Mouse (Mus musculus) kidney, postnatal 36 days (tissue): ENCODE data around the gene Lsm5.

Source experiments
- DNase-seq, 2 experiments: peaks; one replicate each; pipeline ENCODE4 v3.0.0; 2021 to 2022; ENCODE audit warnings: mixed read lengths in 2 of 2

Gene Lsm5

DNA sequence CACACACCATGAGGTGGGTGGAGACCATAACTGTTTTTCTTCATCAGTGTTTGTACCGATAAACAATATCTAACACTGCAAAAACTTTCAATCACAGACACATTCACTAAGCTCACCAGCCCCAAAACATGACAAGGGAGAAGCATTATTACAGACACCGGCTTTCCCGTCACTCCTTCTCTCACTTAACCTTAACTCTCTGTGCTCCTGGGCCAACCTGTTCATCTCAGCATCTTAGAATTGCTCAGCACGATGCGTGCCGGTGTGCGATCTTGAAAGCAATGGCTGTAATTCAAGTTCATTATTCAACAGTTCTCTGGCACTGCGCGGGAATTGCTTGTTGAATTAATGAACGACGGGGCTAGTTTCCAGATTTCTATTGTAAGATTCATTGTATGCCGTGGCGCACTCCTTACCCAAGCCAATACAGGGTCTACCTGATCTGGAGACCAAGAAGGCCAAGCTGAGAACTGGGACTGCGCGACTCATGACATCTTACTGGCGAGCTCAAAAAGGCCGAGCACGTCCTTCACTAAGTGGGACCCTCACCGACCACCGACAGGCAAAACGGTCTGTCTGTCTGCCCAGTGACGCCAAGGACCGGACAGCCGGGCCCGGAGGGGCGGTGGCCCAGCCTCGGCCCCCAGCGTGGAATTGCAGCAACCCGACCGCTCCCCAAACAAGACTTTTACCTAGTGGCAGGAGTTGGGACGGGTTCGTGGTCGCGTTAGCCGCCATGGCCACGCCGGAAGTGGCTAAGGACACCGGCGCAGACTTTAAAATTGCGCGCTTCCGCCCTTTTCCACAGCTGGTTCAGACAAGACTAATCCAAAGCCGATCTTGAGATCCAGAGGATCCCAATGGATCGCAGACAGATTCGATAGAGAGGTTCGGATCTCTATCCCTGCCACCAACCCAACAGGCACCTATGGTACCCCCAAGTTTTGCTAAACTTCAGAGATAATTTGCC lies at the start of gene Lsm5:
Gene Lsm5, minus strand, starts transcription at position 780 of the 970 bp plus-strand sequence.
- DNase-seq: peak; percentile 91 to 92

DNA sequence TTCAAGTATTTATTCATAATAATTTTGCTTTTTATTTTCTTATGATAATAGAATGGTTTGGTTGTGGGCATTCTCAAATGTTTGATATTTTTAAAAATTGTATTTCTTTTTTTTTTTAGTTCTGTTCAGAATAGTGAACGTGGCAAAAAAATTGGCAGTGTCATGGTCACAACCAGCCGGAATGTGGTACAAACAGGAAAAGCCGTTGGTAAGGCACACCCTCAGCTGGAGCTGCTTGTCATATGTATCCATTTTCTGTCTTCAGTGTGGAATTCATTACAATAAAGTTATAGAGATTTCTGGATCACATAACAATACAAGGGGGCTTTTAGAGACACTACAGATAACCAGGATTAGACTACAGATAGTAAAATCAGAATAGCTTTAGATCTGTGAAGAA lies 49.2 kb upstream of the Lsm5 start:
- DNase-seq: no peak

DNA sequence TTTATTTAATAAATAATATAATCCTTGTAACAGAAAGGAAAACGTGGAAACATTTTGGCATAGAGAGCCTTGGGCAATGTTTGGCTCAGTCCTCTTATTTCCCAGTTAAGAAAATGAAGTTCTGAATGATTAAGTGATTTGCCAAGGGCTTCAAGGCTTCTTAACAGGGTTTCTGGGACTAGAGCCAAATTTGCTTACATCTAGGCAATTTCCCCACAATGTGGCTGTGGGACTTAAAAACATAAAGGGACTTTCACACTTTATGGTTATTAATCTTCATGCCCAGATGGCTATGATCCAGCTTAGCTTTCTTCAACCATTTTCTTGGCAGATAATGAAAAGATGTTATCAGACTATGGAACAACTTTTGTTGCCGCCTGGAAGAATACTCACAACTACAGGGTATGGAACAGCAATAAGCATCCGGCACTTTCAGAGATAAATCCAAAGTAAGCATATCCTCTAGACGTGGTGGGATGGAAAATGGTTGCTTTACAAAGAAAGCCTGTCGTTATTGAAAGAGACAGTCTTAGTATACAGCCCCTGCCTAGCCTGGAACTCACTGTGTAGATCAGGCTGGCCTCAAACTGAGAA lies 41.5 kb upstream of the Lsm5 start:
- DNase-seq: peak in 1 of 2 experiments; percentile 6

DNA sequence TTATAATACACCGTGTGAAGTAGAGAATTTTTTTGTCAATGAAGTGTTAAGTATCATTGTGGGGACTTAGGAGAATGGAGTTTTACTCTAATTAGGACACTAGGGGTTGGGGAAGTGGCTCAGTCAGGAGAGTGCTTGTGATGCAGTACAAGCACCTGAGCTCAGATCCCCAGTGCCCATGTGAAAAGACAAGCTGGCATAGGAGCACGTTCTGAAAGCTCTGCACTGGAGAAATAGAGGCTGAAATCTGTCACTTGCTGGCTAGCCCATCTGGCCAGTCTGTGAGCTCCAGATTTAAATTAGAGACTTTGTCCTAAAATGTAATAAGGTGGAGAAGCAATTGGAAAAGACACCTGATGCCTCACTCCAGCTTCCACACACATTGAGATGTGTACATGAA lies 28.0 kb upstream of the Lsm5 start:
- no peak for DNase-seq

DNA sequence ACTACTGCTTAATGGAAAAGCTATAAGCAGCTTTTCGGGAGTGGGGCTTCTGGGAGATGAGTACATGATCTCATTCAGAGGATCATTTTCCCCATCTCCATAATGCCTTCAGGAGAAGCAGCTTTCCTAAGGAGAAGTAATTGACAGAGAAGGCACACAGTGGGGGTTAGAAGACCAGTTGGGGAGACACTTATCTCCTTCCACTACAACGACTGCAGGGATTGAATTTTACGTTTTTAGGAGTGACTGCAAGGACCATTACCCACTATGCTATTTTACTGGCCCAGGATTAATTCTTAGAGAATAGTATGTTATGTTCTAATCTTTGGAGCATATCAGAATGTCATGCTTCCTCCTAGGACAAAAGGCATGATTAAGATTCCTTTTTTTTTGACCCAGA lies 16.4 kb upstream of the Lsm5 start:
- no peak for DNase-seq

DNA sequence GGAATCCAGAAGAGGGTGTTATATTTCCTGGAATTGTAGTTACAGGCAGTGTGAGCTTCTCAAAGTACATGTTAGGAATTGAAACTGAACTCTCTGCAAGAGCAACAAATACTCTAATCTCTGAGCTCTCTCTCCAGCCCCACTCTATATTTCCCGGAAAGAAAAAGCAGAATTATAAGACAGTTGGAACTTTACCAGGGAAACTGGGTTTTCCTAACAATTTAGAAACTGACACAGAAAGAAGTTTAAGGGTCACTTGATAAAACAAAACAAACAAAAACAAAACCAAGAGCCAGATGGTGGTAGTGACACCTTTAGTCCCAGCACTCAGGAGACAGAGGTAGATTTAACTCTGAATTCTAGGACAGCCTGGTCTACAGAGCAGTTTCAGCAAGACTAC lies 14.6 kb upstream of the Lsm5 start:
- no peak for DNase-seq

DNA sequence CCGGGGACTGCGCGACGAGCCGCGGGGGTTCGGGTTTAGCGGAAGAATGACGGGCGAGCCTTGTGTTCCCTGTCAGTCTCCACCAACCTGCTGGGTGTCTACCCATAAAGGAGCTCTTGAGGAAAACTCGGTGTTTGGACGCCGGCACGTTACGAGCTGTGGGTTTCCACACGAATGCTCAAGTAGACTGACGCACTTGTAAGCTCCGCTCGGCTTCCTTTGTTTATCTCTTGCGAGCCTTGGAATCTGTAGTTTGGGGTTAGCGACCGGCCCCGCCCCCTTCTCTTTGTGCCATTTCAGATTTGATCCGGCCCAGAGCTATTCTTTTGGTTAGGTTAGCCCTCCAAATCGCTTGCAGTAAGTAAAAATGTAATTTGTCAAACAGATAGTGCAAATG lies 10.8 kb upstream of the Lsm5 start:
- peak; percentile 32 to 72 for DNase-seq

DNA sequence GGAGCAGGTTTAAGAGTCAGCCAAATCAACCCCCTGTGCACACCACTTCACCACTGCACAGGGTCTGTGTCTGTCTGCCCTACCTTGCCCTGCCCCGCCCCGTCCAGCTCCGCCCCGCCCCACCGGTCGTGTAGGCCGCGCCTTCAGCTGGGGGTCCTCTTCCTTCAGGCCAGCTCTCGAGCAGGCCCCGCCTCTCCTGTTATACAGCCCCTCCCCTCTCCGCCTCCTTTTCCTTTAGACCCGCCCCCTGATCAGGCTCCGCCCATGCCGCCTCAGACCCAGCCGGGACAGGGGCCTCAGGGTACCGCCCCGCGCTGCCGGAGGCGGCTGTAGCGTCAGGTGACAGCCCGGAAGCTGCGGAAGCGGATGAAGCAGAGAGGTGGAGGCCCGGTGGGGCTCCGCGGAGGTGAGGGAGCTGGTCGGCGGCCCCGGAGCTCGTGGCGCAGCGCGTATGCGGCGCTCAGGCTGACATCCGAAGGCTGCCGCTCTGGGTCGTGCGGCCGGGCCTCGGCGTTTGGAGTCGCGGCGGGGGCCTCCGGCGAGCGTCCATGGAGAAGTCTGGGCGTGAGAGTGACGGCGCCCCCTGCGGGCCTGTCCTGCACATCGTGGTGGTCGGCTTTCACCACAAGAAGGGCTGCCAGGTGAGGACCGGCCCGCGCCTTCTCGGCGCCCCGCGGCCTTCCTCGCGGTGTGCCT lies 10.2 kb upstream of the Lsm5 start, which contains the start of gene Avl9:
Gene Avl9, plus strand, starts transcription at position 326 of the 696 bp plus-strand sequence.
- DNase-seq: peak; percentile 99

DNA sequence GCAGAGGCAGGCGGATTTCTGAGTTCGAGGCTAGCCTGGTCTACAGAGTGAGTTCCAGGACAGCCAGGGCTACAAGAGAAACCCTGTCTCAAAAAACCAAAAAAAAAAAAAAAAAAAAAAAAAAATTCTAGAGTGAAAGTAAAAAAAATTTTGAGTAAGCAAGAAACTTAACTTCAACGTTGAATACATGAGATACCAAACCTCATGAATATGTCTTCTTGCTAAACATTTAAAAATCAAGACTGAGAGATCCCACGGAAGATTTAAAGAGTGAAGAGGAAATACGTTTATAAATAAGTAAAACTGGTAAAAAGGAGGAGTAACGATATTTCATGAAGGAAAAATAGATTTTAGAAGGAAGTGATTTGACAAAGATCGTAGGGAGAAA lies 9.7 kb upstream of the Lsm5 start:
- no peak for DNase-seq

DNA sequence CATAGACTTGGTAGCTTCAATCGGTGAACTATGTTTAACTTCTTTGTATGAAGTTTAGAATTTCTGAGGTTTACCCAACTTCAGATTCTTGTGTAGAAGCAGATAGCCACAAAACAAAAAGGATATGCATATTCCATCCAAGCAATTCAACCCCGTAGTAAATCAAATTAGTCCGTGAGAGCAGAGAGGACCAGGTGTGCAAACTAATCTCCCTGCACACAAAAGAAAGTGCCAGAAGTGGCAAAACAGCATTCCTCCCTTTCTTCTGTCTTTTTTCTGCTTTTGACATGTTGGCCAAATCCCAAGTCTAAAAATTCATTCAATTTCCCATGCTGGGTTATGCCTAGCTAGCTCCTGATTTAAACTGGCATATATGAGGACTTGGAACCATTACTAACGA lies 12.1 kb downstream of the Lsm5 start:
- DNase-seq: no peak

DNA sequence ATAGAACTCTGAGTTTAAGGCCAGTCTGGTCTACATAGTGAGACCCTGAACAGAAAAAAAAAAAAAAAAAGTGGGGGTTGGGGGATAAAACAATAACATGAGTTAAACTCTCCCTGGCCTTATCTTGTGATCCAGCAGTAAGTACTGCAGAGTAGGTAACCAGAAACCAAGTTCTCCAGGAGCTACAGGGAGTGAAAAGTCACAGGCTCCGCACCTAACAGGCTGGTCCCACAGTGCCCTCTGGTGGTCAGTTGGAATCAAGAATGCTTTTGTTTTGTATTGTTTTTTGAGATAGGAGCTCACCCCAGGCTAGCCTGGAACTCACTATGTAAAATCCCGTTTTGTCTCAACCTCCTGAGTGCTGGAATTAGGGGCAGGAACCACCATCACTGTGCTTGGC lies 13.3 kb downstream of the Lsm5 start:
- DNase-seq: peak; percentile 67 to 88

DNA sequence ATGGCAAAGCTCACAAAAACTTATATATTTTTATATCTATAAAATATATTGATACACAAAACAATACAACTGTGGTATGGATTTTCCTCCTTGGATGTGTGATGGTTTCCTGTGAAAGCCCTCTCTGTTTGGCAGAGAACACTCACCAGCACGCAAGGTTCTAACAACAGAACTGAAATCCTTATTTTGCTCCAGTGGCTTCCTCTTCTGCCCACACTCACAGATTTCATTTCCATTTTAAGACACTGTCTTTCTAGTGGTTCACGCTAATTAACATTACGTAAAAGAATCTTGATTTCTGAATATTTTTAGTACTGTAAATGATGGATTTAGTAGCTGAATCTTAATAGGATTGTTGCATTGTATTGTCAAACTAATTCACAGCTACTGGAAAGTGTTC lies 16.3 kb downstream of the Lsm5 start:
- no peak for DNase-seq

DNA sequence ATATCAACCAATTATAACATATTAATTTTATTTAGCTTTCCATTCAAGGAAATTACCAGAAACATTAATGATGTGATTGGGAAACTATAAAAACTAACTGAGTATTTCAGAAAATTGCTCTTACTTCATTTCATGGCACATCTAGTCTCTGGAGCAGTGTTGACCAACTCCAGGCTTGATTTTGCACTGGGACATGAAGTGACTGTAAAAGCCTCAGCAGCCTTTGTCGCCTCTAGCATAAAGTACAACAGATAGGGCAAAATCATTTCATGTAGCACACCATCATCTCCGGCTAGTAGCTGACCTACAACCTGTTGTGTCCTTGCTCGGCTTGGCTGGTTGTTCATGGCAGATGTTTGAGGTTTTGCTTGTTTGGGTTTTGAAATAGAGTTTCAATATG lies 40.1 kb downstream of the Lsm5 start:
- no peak for DNase-seq

DNA sequence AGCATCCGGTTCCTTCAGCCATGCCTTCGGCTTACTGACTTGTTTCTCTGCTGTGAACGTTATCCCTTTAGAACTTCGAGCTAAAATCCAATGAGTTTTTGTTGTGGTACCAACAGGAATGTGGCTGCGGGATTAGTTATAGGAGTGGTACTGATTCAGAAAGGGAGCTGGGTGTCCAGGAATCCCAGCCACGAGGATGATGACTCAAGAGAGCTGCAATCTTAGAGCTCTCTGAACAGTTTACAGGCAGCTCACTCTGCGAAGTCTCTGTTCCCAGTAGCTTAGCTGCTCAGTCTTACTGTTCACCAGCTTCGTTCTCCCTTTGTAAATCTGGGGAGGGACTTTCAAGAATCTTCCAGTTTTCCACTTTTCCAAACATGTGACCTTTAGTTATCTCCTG lies 49.1 kb downstream of the Lsm5 start:
- no peak for DNase-seq

DNA sequence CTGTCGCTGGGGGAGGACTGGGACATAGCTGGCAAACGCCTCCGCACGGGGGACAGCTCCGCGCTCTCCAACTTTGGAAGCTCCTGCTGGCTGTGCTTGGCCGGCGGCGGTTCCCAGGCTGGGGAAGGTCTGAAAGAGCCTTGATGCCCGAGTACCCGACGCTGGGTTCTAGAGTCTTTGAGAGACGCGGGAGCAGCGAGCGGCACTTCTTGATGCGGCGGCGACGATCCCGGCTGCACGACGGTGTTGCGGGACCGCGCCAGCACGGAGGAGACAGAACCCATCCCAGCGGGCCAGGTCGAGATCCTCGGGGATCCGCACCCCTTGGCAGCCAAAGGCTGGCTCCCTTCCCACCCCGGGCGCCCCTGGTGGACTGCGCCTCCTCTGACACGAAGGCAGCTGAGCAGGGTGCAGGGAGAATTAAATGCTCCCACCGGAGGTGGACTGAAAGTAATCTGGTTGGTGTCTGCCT lies 52.4 kb downstream of the Lsm5 start:
- peak in 1 of 2 experiments; percentile 25 for DNase-seq
